Mouse (Mus musculus): ENCODE data around the gene Klf12. TPM values are rescaled to one million over a fixed set of nuclear protein-coding genes. Genes with fewer than 3 reads are reported as not detected.

Klf12 gene
- polyA plus RNA-seq, 1 experiment, result 1.6 TPM

DNA sequence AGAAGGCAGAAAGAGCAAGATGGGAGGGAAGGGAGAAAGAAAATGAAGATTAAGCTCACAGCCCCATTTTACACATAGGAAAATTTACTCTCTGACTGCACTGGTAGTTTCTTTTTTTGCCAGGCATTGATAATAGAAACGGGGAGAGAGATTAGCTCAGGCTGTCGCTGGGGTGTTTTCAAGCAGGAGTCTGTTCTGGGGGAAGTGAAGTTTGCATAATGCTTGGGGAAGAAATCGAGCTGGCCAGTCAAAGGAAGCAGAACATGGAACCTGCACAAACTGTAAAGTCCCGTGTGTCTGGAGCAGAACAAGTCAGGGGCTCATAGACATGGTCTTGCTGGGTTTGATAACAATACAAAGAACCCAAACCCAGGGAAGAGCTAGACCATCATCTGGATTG, 204.9 kb downstream of the Klf12 start:
- Histone ChIP-seq H3K36me3 (ENCODE audit: control insufficient read depth, insufficient read depth, low read length) (no peaks in the 10 kb centered on the region), H3K4me1 (replicated peaks; ENCODE audit: control insufficient read depth, insufficient read depth, low read length) (no peaks in the 10 kb centered on the region), H3K27me3 (ENCODE audit: control insufficient read depth, insufficient read depth, low read length) (no peaks in the 10 kb centered on the region), H3K27ac (ENCODE audit: control insufficient read depth, insufficient read depth, low read length) (no peak overlapping the region), H3K4me3 (ENCODE audit: control insufficient read depth, insufficient read depth, low read length) (no peak overlapping the region)
- no peak for DNase-seq
- 24% methylated on average over 4 of the region's 4 CpGs for WGBS
- TF ChIP-seq CTCF (IDR thresholded peaks at IDR 0.05; ENCODE audit: borderline replicate concordance, control insufficient read depth, extremely low read depth, insufficient read depth, low read length, poor library complexity), result no peak
- TF ChIP-seq POLR2A (IDR thresholded peaks at IDR 0.05; ENCODE audit: control insufficient read depth, extremely low read depth, insufficient read depth, low read length, poor library complexity), result no peak

DNA sequence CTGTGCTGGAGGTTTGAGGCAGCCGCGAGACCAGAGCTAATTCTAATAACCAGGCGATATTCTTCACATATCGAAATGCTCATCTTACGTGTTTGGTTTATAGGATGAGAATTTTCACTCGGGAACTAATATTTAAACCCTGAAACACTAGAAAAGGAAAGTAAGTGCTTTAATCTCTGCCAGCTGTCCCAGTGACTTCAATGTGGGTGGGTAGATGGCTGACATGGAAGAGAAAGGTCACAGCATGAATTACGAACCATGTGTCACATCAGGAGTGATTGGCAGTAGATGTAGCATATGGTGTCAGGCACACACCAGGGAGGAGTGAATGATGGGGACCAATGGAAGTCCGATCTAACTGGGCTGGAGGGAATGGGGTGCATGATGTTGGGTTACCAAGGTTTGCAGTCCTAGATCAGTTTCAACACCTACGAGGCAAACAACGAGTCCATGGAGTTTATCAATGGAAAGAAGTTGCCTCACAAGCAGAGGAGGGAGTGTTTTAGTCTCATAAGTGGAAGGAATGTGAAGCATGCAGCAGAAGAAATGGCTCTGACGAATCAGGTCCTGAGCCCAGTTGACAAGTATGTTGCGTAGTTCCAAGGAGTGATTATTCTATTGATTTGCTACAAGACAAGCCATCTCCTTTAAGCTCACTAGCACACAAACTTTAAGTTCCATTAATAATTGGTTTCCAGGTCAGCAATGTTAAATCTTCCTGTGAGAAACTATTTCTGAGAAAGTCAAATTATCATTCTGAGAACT, 211.9 kb downstream of the Klf12 start:
- H3K27ac ChIP-seq (ENCODE audit: control insufficient read depth, insufficient read depth, low read length), result no peak overlapping the region
- H3K36me3 ChIP-seq (ENCODE audit: control insufficient read depth, insufficient read depth, low read length), result no peaks in the 10 kb centered on the region
- no peak for TF ChIP-seq CTCF (IDR thresholded peaks at IDR 0.05; ENCODE audit: borderline replicate concordance, control insufficient read depth, extremely low read depth, insufficient read depth, low read length, poor library complexity)
- no peak for TF ChIP-seq POLR2A (IDR thresholded peaks at IDR 0.05; ENCODE audit: control insufficient read depth, extremely low read depth, insufficient read depth, low read length, poor library complexity)
- H3K4me3 ChIP-seq (ENCODE audit: control insufficient read depth, insufficient read depth, low read length), result no peak overlapping the region
- H3K27me3 ChIP-seq (ENCODE audit: control insufficient read depth, insufficient read depth, low read length), result no peaks in the 10 kb centered on the region
- 96% methylated on average over 12 of the region's 12 CpGs for WGBS
- no peak for DNase-seq
- H3K4me1 ChIP-seq (replicated peaks; ENCODE audit: control insufficient read depth, insufficient read depth, low read length), result no peaks in the 10 kb centered on the region

DNA sequence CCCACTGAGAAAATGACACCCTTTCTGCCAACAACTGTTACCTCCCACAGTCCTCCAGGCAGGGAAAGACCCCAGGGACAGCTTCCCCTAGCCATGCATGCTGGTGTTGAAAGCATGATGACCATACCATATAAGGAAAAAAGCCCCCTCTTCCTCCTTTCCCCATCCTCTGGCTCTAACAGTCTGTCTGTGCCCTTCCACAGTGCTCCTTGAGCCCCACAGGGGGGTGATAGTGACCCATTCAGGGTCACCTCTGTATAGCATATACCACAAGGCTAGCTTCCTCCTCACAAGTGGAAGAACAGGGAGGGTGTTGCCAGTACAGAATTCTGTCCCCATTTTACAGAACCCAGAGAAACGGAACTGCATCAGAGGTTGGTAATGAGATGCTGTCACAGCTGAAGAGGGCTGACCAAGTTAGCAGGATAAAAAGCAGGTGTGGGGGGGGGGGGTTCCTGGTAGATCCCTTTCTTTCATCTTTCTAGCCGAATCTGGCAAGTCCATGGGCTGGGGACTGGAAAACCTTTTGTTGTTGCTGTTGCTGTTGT, 214.9 kb downstream of the Klf12 start:
- no peaks in the 10 kb centered on the region for H3K4me1 ChIP-seq (replicated peaks; ENCODE audit: control insufficient read depth, insufficient read depth, low read length)
- TF ChIP-seq CTCF (IDR thresholded peaks at IDR 0.05; ENCODE audit: borderline replicate concordance, control insufficient read depth, extremely low read depth, insufficient read depth, low read length, poor library complexity) (no peak), POLR2A (IDR thresholded peaks at IDR 0.05; ENCODE audit: control insufficient read depth, extremely low read depth, insufficient read depth, low read length, poor library complexity) (no peak)
- WGBS, result 85% methylated on average over 2 of the region's 2 CpGs

DNA sequence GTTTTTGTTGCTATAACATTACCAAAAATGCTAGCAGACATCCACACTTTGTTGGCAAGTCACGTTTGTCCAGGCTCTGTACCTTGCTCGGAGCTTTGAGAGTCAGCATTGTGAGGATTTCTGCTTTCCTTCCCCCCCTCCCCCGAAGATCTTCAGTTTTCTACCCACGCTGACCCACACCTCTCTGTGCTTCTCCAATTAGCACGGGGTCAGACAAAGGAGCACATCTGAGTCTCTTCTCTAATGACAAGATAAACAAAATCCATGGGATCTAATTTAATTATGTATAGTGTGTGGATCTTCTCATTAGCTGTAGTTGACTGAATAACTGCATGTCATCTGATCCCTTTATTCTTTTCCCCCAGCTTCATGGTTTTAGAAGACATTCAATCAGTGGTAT, 215.8 kb downstream of the Klf12 start:
- Histone ChIP-seq H3K4me3 (ENCODE audit: control insufficient read depth, insufficient read depth, low read length) (no peak overlapping the region), H3K27ac (ENCODE audit: control insufficient read depth, insufficient read depth, low read length) (no peak overlapping the region), H3K36me3 (ENCODE audit: control insufficient read depth, insufficient read depth, low read length) (no peaks in the 10 kb centered on the region), H3K4me1 (replicated peaks; ENCODE audit: control insufficient read depth, insufficient read depth, low read length) (no peaks in the 10 kb centered on the region), H3K27me3 (ENCODE audit: control insufficient read depth, insufficient read depth, low read length) (no peaks in the 10 kb centered on the region)
- WGBS, result 84% methylated on average over 5 of the region's 5 CpGs
- no peak for DNase-seq
- TF ChIP-seq POLR2A (IDR thresholded peaks at IDR 0.05; ENCODE audit: control insufficient read depth, extremely low read depth, insufficient read depth, low read length, poor library complexity) (no peak), CTCF (IDR thresholded peaks at IDR 0.05; ENCODE audit: borderline replicate concordance, control insufficient read depth, extremely low read depth, insufficient read depth, low read length, poor library complexity) (no peak)

More for the DNA sequence above, 214.9 kb downstream of the Klf12 start:
- no peak overlapping the region for H3K4me3 ChIP-seq (ENCODE audit: control insufficient read depth, insufficient read depth, low read length)
- no peak for DNase-seq
- no peaks in the 10 kb centered on the region for H3K27me3 ChIP-seq (ENCODE audit: control insufficient read depth, insufficient read depth, low read length)
- H3K36me3 ChIP-seq (ENCODE audit: control insufficient read depth, insufficient read depth, low read length), result no peaks in the 10 kb centered on the region
- no peak overlapping the region for H3K27ac ChIP-seq (ENCODE audit: control insufficient read depth, insufficient read depth, low read length)

DNA sequence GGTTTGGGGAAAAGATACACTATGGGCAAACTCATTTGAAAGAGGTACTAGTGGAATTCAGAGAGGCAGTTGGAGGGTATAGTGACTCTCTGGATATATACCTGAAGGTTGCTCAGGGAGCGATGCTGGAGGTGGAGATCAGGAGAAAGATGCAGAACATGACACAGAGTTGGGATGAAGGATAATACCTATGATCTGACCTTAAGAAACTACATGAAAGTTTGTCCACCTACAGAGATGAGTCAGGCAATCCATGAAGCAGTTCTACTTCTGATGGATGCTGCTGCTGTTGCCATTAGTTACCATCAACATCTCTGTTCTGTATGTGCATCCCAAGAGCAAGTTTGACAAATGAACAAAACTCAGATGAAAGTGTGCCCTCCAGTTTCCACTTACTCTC, 222.0 kb downstream of the Klf12 start:
- Histone ChIP-seq H3K27me3 (ENCODE audit: control insufficient read depth, insufficient read depth, low read length) (no peaks in the 10 kb centered on the region), H3K4me1 (replicated peaks; ENCODE audit: control insufficient read depth, insufficient read depth, low read length) (no peaks in the 10 kb centered on the region), H3K4me3 (ENCODE audit: control insufficient read depth, insufficient read depth, low read length) (no peak overlapping the region), H3K27ac (ENCODE audit: control insufficient read depth, insufficient read depth, low read length) (no peak overlapping the region), H3K36me3 (ENCODE audit: control insufficient read depth, insufficient read depth, low read length) (no peaks in the 10 kb centered on the region)
- TF ChIP-seq CTCF (IDR thresholded peaks at IDR 0.05; ENCODE audit: borderline replicate concordance, control insufficient read depth, extremely low read depth, insufficient read depth, low read length, poor library complexity), result no peak
- DNase-seq, result no peak
- WGBS, result 97% methylated on average over 1 of the region's 1 CpGs

DNA sequence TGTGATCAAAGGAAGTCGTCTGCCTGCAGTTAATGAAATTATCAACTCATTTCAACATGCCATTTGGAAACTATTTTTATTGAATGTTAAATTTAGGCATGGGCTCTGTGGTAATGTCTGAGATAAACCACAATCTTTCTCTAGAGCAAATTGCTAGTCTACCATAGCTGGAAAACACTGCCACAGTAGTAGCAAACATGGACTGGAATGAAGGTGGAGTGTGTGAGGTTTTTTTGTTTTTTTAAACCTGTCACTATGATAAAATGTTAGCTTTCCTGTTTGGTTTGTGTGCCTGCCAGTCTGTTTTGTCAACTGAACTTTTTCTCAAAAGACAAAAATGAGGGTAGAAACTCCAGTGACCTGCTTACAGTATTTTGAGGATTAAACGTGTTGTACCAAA, 230.3 kb downstream of the Klf12 start:
- 38% methylated on average over 2 of the region's 2 CpGs for WGBS

More for the DNA sequence above, 230.3 kb downstream of the Klf12 start:
- no peaks in the 10 kb centered on the region for H3K4me1 ChIP-seq (replicated peaks; ENCODE audit: control insufficient read depth, insufficient read depth, low read length)
- DNase-seq, result no peak
- no peak overlapping the region for H3K27ac ChIP-seq (ENCODE audit: control insufficient read depth, insufficient read depth, low read length)
- H3K27me3 ChIP-seq (ENCODE audit: control insufficient read depth, insufficient read depth, low read length), result no peaks in the 10 kb centered on the region
- no peak overlapping the region for H3K4me3 ChIP-seq (ENCODE audit: control insufficient read depth, insufficient read depth, low read length)
- TF ChIP-seq CTCF (IDR thresholded peaks at IDR 0.05; ENCODE audit: borderline replicate concordance, control insufficient read depth, extremely low read depth, insufficient read depth, low read length, poor library complexity) (no peak), POLR2A (IDR thresholded peaks at IDR 0.05; ENCODE audit: control insufficient read depth, extremely low read depth, insufficient read depth, low read length, poor library complexity) (no peak)
- no peaks in the 10 kb centered on the region for H3K36me3 ChIP-seq (ENCODE audit: control insufficient read depth, insufficient read depth, low read length)

All from thymus, adult 2 months (tissue).